Mouse (Mus musculus) CH12.LX (cell line): ENCODE data around the gene Suco. TPM values are rescaled to one million over a fixed set of nuclear protein-coding genes. Genes with fewer than 3 reads are reported as not detected.
A peak's percentile ranks its signal among the peaks of the same experiment; 100 is the strongest.

ENCODE experiments used
- DNase-seq: peaks from one replicate; pipeline ENCODE4 v3.0.0-alpha.2; 2013; ENCODE audit errors: extremely low read depth
- H3K27ac ChIP-seq: 2 replicates; pipeline ENCODE4 v1.5.1; 2012; ENCODE audit warnings: low read depth, mild to moderate bottlenecking, control low read depth, moderate library complexity; ENCODE audit not compliant: insufficient read depth
- H3K27me3 ChIP-seq: replicated peaks from 2 replicates; pipeline ENCODE3; 2012; ENCODE audit warnings: inconsistent platforms
- H3K36me3 ChIP-seq, 2 experiments: replicated peaks in 1 of 2; 2 replicates each; pipeline versions ENCODE3 to v1.6.1; 2012; ENCODE audit warnings: inconsistent platforms in 1 of 2, low read length in 1 of 2, mild to moderate bottlenecking in 1 of 2, mixed read lengths in 1 of 2, moderate library complexity in 1 of 2; ENCODE audit not compliant: control insufficient read depth in 1 of 2, insufficient read depth in 1 of 2
- H3K4me1 ChIP-seq, 2 experiments: 2 replicates each; pipeline ENCODE4 v1.6.1; 2012; ENCODE audit warnings: inconsistent platforms in 1 of 2, moderate library complexity in 1 of 2; ENCODE audit not compliant: insufficient read depth in 2 of 2, control insufficient read depth in 1 of 2
- H3K4me2 ChIP-seq: 2 replicates; pipeline ENCODE4 v1.6.1; 2012; ENCODE audit warnings: low read depth, mild to moderate bottlenecking, control low read depth; ENCODE audit not compliant: poor library complexity, insufficient read depth, severe bottlenecking
- H3K4me3 ChIP-seq, 3 experiments: fragments of 150-350 bp in 1 of 3; sonication (generic) in 1 of 3; replicated peaks in 1 of 3; 2 replicates each; pipeline versions ENCODE3 to v1.5.1; 2011 to 2012; ENCODE audit warnings: low read depth in 2 of 3, low read length in 2 of 3, mild to moderate bottlenecking in 2 of 3, moderate library complexity in 2 of 3, control low read depth in 1 of 3, improper control_type of control experiment in 1 of 3, inconsistent platforms in 1 of 3, mixed read lengths in 1 of 3; ENCODE audit not compliant: poor library complexity in 1 of 3
- H3K79me2 ChIP-seq: replicated peaks from 2 replicates; pipeline ENCODE4 v1.6.1; 2012; ENCODE audit warnings: mild to moderate bottlenecking, moderate library complexity; ENCODE audit not compliant: control insufficient read depth, poor library complexity, insufficient read depth, severe bottlenecking; ENCODE audit errors: extremely low read depth
- H3K9ac ChIP-seq: 2 replicates; pipeline ENCODE4 v1.6.1; 2012; ENCODE audit warnings: low read depth, mild to moderate bottlenecking, control low read depth, moderate library complexity; ENCODE audit not compliant: insufficient read depth
- H3K9me3 ChIP-seq: replicated peaks from 2 replicates; pipeline ENCODE3; 2012; ENCODE audit warnings: low read length, inconsistent platforms, mixed read lengths
- BHLHE40 ChIP-seq: IDR thresholded peaks from 2 replicates; pipeline ENCODE4 v1.6.1; 2011; ENCODE audit warnings: mild to moderate bottlenecking, low read depth, low read length, improper control_type of control experiment
- CHD1 ChIP-seq: IDR thresholded peaks from 2 replicates; pipeline ENCODE4 v1.6.1; 2012; ENCODE audit warnings: low read depth, low read length, improper control_type of control experiment, inconsistent platforms
- CHD2 ChIP-seq: IDR thresholded peaks from 2 replicates; pipeline ENCODE4 v1.6.1; 2011; ENCODE audit warnings: low read length, improper control_type of control experiment
- CTCF ChIP-seq, 2 experiments: IDR thresholded peaks in 1 of 2; conservative IDR thresholded peaks in 1 of 2; 2 replicates each; pipeline ENCODE4 v1.5.1; 2011 to 2012; ENCODE audit warnings: low read depth in 2 of 2, low read length in 2 of 2, improper control_type of control experiment in 1 of 2, inconsistent platforms in 1 of 2, mild to moderate bottlenecking in 1 of 2, moderate library complexity in 1 of 2
- E2F4 ChIP-seq: IDR thresholded peaks from 2 replicates; pipeline ENCODE4 v1.6.1; 2011; ENCODE audit warnings: low read depth, low read length, improper control_type of control experiment; ENCODE audit not compliant: insufficient replicate concordance
- ELF1 ChIP-seq: IDR thresholded peaks from 2 replicates; pipeline ENCODE4 v1.6.1; 2014; ENCODE audit warnings: low read depth, mild to moderate bottlenecking, inconsistent platforms, low read length, improper control_type of control experiment
- EP300 ChIP-seq: IDR thresholded peaks from 2 replicates; pipeline ENCODE4 v1.6.1; 2011; ENCODE audit warnings: low read length, improper control_type of control experiment
- ETS1 ChIP-seq: conservative IDR thresholded peaks from 2 replicates; pipeline ENCODE4 v1.6.1; 2012; ENCODE audit warnings: low read depth, mild to moderate bottlenecking, inconsistent platforms, low read length, improper control_type of control experiment, moderate library complexity
- HCFC1 ChIP-seq: IDR thresholded peaks from 2 replicates; pipeline ENCODE4 v1.6.1; 2012; ENCODE audit warnings: low read depth, mild to moderate bottlenecking, inconsistent platforms, low read length, improper control_type of control experiment
- IRF4 ChIP-seq: IDR thresholded peaks from 2 replicates; pipeline ENCODE4 v1.6.1; 2014; ENCODE audit warnings: low read depth, mild to moderate bottlenecking, inconsistent platforms, low read length, improper control_type of control experiment
- JUND ChIP-seq: conservative IDR thresholded peaks from 2 replicates; pipeline ENCODE4 v1.6.1; 2011; ENCODE audit warnings: low read depth, low read length, improper control_type of control experiment
- MAFK ChIP-seq: IDR thresholded peaks from 2 replicates; pipeline ENCODE4 v1.6.1; 2011; ENCODE audit warnings: low read length, improper control_type of control experiment; ENCODE audit not compliant: insufficient replicate concordance
- MAX ChIP-seq: IDR thresholded peaks from 2 replicates; pipeline ENCODE4 v1.6.1; 2011; ENCODE audit warnings: low read length, improper control_type of control experiment
- MAZ ChIP-seq: IDR thresholded peaks from 2 replicates; pipeline ENCODE4 v1.6.1; 2012; ENCODE audit warnings: low read depth, mild to moderate bottlenecking, inconsistent platforms, low read length, improper control_type of control experiment, moderate library complexity
- MEF2A ChIP-seq: IDR thresholded peaks from 2 replicates; pipeline ENCODE4 v1.6.1; 2014; ENCODE audit warnings: low read depth, mild to moderate bottlenecking, inconsistent platforms, low read length, improper control_type of control experiment, borderline replicate concordance
- MXI1 ChIP-seq: IDR thresholded peaks from 2 replicates; pipeline ENCODE4 v1.6.1; 2011; ENCODE audit warnings: mild to moderate bottlenecking, low read depth, low read length, improper control_type of control experiment
- MYC ChIP-seq: IDR thresholded peaks from 2 replicates; pipeline ENCODE4 v1.6.1; 2011; ENCODE audit warnings: low read depth, mild to moderate bottlenecking, improper control_type of control experiment, low read length
- NRF1 ChIP-seq: IDR thresholded peaks from 2 replicates; pipeline ENCODE4 v1.6.1; 2014; ENCODE audit warnings: low read depth, mild to moderate bottlenecking, inconsistent platforms, low read length, improper control_type of control experiment, moderate library complexity
- PAX5 ChIP-seq: IDR thresholded peaks from 2 replicates; pipeline ENCODE4 v1.6.1; 2012; ENCODE audit warnings: low read length, inconsistent platforms, mixed read lengths
- POLR2A ChIP-seq: IDR thresholded peaks from 2 replicates; pipeline ENCODE4 v1.6.1; 2011; ENCODE audit warnings: low read depth, mild to moderate bottlenecking, improper control_type of control experiment, low read length
- SIN3A ChIP-seq: IDR thresholded peaks from 2 replicates; pipeline ENCODE4 v1.6.1; 2012; ENCODE audit warnings: low read length, improper control_type of control experiment, inconsistent platforms
- SMC3 ChIP-seq: IDR thresholded peaks from 2 replicates; pipeline ENCODE4 v1.6.1; 2011; ENCODE audit warnings: low read depth, low read length, improper control_type of control experiment
- TBP ChIP-seq: conservative IDR thresholded peaks from 2 replicates; pipeline ENCODE4 v1.6.1; 2011; ENCODE audit warnings: low read depth, low read length, improper control_type of control experiment
- TCF12 ChIP-seq: IDR thresholded peaks from 2 replicates; pipeline ENCODE4 v1.6.1; 2014; ENCODE audit warnings: low read depth, mild to moderate bottlenecking, inconsistent platforms, low read length, improper control_type of control experiment
- UBTF ChIP-seq: IDR thresholded peaks from 2 replicates; pipeline ENCODE4 v1.6.1; 2012; ENCODE audit warnings: low read depth, mild to moderate bottlenecking, inconsistent platforms, low read length, improper control_type of control experiment, moderate library complexity
- USF1 ChIP-seq: IDR thresholded peaks from 2 replicates; pipeline ENCODE4 v1.6.1; 2014; ENCODE audit warnings: low read depth, mild to moderate bottlenecking, inconsistent platforms, low read length, improper control_type of control experiment
- USF2 ChIP-seq: conservative IDR thresholded peaks from 2 replicates; pipeline ENCODE4 v1.6.1; 2011; ENCODE audit warnings: low read depth, low read length, improper control_type of control experiment
- ZKSCAN1 ChIP-seq: IDR thresholded peaks from 2 replicates; pipeline ENCODE4 v1.6.1; 2012; ENCODE audit warnings: low read depth, inconsistent platforms, low read length, improper control_type of control experiment, borderline replicate concordance
- ZMIZ1 ChIP-seq: IDR thresholded peaks from 2 replicates; pipeline ENCODE4 v1.6.1; 2012; ENCODE audit warnings: low read depth, mild to moderate bottlenecking, inconsistent platforms, low read length, improper control_type of control experiment
- ZNF384 ChIP-seq: IDR thresholded peaks from 2 replicates; pipeline ENCODE4 v1.6.1; 2012; ENCODE audit warnings: low read depth, low read length, improper control_type of control experiment, inconsistent platforms
- dilution Hi-C: fragments of 300-500 bp; cut with MboI; formaldehyde crosslinking; loops from 2 replicates; pipeline ENCODE4 v1.14.3; 2020; ENCODE audit warnings: low sequenced_read_pairs; ENCODE audit not compliant: extremely low pct_unique_long_range_greater_than_20kb, extremely low pct_ligation_motif_present
- in situ Hi-C: fragments of 300-500 bp; cut with MboI; formaldehyde crosslinking; loops from 3 replicates; pipeline ENCODE4 v1.14.3; 2019; ENCODE audit warnings: low sequenced_read_pairs, low pct_ligation_motif_present, low pct_unique_long_range_greater_than_20kb, mixed read lengths
- polyA plus RNA-seq: library from polyadenylated mRNA; unstranded; fragments of >175 nt; gene quantifications from 2 replicates; pipeline ENCODE4 v1.2.1, GENCODE M21; 2012; ENCODE audit warnings: low read depth; ENCODE audit not compliant: insufficient read length
- total RNA-seq, 2 experiments: library from RNA; depleted of rRNA; stranded (reverse); fragments of 300-350 nt in 1 of 2; fragments of >200 nt in 1 of 2; gene quantifications; 2 replicates each; pipeline ENCODE4 v1.2.3; 2012 to 2014

Suco gene
- total and polyA plus RNA-seq, 3 experiments, result 21.8 to 41.9 (median 36.1) TPM

DNA sequence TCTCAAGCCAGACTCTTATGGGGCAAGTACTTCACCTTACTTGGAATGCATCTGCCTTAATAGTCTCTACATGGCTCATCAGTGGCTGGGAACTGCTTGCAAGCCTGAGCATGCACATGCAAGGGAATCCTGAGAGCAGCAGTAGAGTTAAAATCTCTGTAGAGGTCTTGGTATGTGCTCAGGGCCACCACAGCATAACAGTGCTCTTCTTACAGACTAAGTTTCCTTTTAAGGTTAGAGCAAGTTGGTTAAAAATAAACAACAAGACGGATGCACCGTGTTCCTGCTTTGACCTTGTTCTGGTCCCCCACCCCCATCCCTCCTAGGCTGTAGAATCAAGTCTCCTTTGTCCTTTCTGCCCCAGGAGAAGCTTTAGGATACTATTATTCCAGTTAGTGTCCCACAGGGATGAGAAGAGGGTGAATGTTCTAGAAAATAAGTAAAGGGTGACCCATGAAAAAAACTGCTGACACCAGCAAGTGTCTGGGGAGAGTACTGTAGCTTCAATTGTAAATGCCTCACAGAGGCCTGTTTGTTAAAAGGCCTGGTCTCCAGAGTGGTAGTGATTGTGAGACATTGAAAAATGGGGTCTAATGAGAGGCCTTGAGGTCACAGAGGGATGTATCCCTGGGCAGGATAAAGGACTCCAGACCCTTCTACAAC is 31.4 kb upstream of the Suco start:
- H3K9me3 ChIP-seq, result peaks cover 7% of the 10 kb centered on the region
- TF ChIP-seq ZKSCAN1 (no peak), CTCF (conservative IDR thresholded peaks at IDR 0.05 in 1 of 2, IDR thresholded peaks at IDR 0.05 in 1 of 2; ENCODE audit: low read depth in 2 of 2, low read length in 2 of 2) (no peak), CHD1 (peak; percentile 84; the same call in 1 of the 2 replicates), CHD2 (peak; percentile 31; the same call in 1 of the 2 replicates), MXI1 (no peak), MAFK (peak; percentile 92), NRF1 (no peak), ETS1 (peak; percentile 24; the same call in 1 of the 2 replicates), IRF4 (no peak), MAZ (no peak), ZNF384 (no peak), MEF2A (0 out of 2 replicates have a peak, but pooled peaks have one; percentile 28)
- H3K4me1 ChIP-seq, result peaks cover 15 to 62% of the 10 kb centered on the region in 2 experiments
- in situ Hi-C loops, result no loop called here
- H3K4me2 ChIP-seq, result peak overlapping the region; percentile 67
- no peaks in the 10 kb centered on the region for H3K27me3 ChIP-seq
- DNase-seq, result no peak
- peak overlapping the region; percentile 48 for H3K9ac ChIP-seq
- no peaks in the 10 kb centered on the region for H3K79me2 ChIP-seq
- dilution Hi-C loops, result no loop called here
- H3K36me3 ChIP-seq, result no peaks in the 10 kb centered on the region
- no peak overlapping the region for H3K4me3 ChIP-seq
- H3K27ac ChIP-seq, result peak overlapping the region; percentile 71

DNA sequence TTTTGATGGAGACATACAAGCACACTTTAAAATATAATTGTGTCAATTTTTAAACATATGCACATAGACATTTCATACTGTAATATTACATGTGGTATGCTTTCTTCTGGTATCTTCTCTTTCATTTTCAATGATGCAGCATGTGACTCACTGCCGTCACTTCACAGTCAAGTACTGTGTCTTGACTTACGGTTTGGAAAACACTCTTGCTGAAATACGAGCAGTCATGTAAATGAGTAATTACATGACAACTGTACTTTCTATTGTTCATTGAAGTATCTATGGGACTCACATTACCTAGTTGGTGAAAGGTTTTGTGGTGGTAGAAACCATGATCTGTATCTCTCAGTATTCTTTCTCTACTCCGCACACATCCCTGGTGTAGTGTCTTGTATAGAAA is 30.6 kb upstream of the Suco start:
- Histone ChIP-seq H3K27me3 (no peaks in the 10 kb centered on the region), H3K79me2 (no peaks in the 10 kb centered on the region), H3K9me3 (peaks cover 7% of the 10 kb centered on the region), H3K4me2 (peak overlapping the region; percentile 67; the same call in 1 of the 2 replicates), H3K4me1 (peaks cover 14 to 62% of the 10 kb centered on the region in 2 experiments; a peak in 3 of 4 replicates), H3K36me3 (no peaks in the 10 kb centered on the region), H3K9ac (peak overlapping the region; percentile 48), H3K27ac (peak overlapping the region; percentile 41; the same call in 1 of the 2 replicates), H3K4me3 (no peak overlapping the region)
- in situ Hi-C loops (no loop called here), dilution Hi-C loops (no loop called here)
- no peak for DNase-seq
- TF ChIP-seq MEF2A (no peak), EP300 (peak; percentile 20; the same call in 1 of the 2 replicates), POLR2A (no peak), MXI1 (peak; percentile 55; the same call in 1 of the 2 replicates), USF1 (peak; percentile 59), TBP (peak; percentile 85), SMC3 (no peak), TCF12 (peak; percentile 44; the same call in 1 of the 2 replicates), IRF4 (peak; percentile 71), SIN3A (no peak), ETS1 (peak; percentile 53; the same call in 1 of the 2 replicates), MAFK (peak; percentile 76), CHD1 (no peak), JUND (peak; percentile 64; the same call in 1 of the 2 replicates), UBTF (no peak), E2F4 (no peak), MAX (peak; percentile 81), HCFC1 (0 out of 2 replicates have a peak, but pooled peaks have one; percentile 25), ZMIZ1 (peak; percentile 23; the same call in 1 of the 2 replicates), MYC (peak; percentile 71), PAX5 (no peak), USF2 (peak; percentile 53; the same call in 1 of the 2 replicates), NRF1 (no peak), ELF1 (no peak), BHLHE40 (peak; percentile 79)
